Mouse (Mus musculus) intestine, embryonic 14.5 days (tissue): ENCODE measurements around the gene Prkch. TPM values are rescaled to one million over a fixed set of nuclear protein-coding genes. Genes with fewer than 3 reads are reported as not detected.

Source experiments
- ATAC-seq: fragments of 200-750 bp; cut with Nextera tagmentation; replicated peaks from 2 replicates; pipeline ENCODE4 v1.8.0; 2017; ENCODE audit warnings: low read depth, moderate number of reproducible peaks, moderate TSS enrichment, moderate library complexity; ENCODE audit not compliant: low FRiP score, low TSS enrichment
- DNase-seq: peaks from one replicate; pipeline ENCODE4 v3.0.0-alpha.2; 2018; ENCODE audit warnings: low spot score
- H3K27ac ChIP-seq: fragments of 300-500 bp; sonication (generic); 2 replicates; pipeline ENCODE4 v1.5.1; 2014; ENCODE audit warnings: low read depth, mild to moderate bottlenecking, control low read depth
- H3K27me3 ChIP-seq: fragments of 300-500 bp; sonication (generic); replicated peaks from 2 replicates; pipeline ENCODE4 v1.6.1; 2014; ENCODE audit warnings: low read length, control low read depth; ENCODE audit not compliant: control insufficient read depth, insufficient read depth
- H3K36me3 ChIP-seq: fragments of 300-500 bp; sonication (generic); 2 replicates; pipeline ENCODE4 v1.6.1; 2014; ENCODE audit warnings: low read length, control low read depth; ENCODE audit not compliant: control insufficient read depth, insufficient read depth
- H3K4me1 ChIP-seq: fragments of 300-500 bp; sonication (generic); replicated peaks from 2 replicates; pipeline ENCODE4 v1.6.1; 2014; ENCODE audit warnings: low read length, control low read depth, mixed read lengths; ENCODE audit not compliant: control insufficient read depth, insufficient read depth
- H3K4me2 ChIP-seq: fragments of 300-500 bp; sonication (generic); 2 replicates; pipeline ENCODE4 v1.6.1; 2014; ENCODE audit warnings: low read length
- H3K4me3 ChIP-seq: fragments of 300-500 bp; sonication (generic); 2 replicates; pipeline ENCODE4 v1.5.1; 2014; ENCODE audit warnings: low read depth, low read length, control low read depth, mixed read lengths
- H3K9ac ChIP-seq: fragments of 300-500 bp; sonication (generic); 2 replicates; pipeline ENCODE4 v1.6.1; 2014; ENCODE audit warnings: mild to moderate bottlenecking, low read length
- H3K9me3 ChIP-seq: fragments of 300-500 bp; sonication (generic); 2 replicates; pipeline ENCODE4 v1.6.1; 2016; ENCODE audit warnings: low read length, control low read depth; ENCODE audit not compliant: control insufficient read depth
- WGBS: fragments of 180-500 bp; shearing (Covaris S2); extraction: QIAGEN DNeasy Blood & Tissue Kit; methylation state at CpG from one replicate; pipeline ENCODE4 v1.1.7; 2014; 5-methylcytosine and 5-hydroxymethylcytosine counted together
- polyA plus RNA-seq: library from polyadenylated mRNA; unstranded; fragments of >200 nt; fragmentation: Nextera tagmentation; extraction: Ambion mirVana; gene quantifications from 2 replicates; pipeline ENCODE4 v1.2.1, GENCODE M21; 2014

Gene Prkch
- polyA plus RNA-seq, 1 experiment from 2014 or later: 8.0 TPM

- H3K9ac ChIP-seq: 0 out of 2 replicates have a peak overlapping the region, but pooled peaks have one; percentile 13
- 20% methylated on average over 21 of the region's 21 CpGs for WGBS
- H3K4me2 ChIP-seq: peak overlapping the region; percentile 51
- no peaks in the 10 kb centered on the region for H3K9me3 ChIP-seq
- H3K36me3 ChIP-seq: no peaks in the 10 kb centered on the region
- no peak for ATAC-seq
- H3K4me1 ChIP-seq: no peaks in the 10 kb centered on the region
- no peaks in the 10 kb centered on the region; the same call in 1 of the 2 replicates for H3K27me3 ChIP-seq
- H3K4me3 ChIP-seq: peak overlapping the region; percentile 23
- DNase-seq: peak; percentile 66
- H3K27ac ChIP-seq: no peak overlapping the region
Observed at GRCm38 (mm10) chr12:73564795-73565619, 19.6 kb upstream of the Prkch start.

DNA sequence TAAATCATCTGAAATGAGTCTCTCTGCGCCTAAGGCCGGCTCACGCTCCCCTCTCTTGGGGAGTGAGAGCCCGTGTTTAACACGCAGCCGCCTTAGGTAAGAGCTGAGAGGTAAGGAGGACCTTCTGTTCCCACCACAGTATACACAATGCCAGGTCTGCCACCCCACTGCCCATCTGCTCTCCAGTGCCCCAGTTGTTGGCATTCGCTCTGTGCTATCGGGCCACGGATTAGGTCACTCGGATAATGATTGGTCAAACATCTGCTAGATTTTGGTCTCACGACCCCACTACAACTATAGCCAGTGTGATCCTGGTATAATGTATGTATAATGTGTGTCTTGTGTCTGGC is 19.0 kb upstream of the Prkch start:
- ATAC-seq (no peak), DNase-seq (no peak)
- H3K9me3 ChIP-seq: no peaks in the 10 kb centered on the region
- H3K4me2 ChIP-seq: peak overlapping the region; percentile 51
- H3K36me3 ChIP-seq: no peaks in the 10 kb centered on the region
- peak overlapping the region; percentile 23 for H3K4me3 ChIP-seq
- H3K9ac ChIP-seq: no peak overlapping the region
- H3K27ac ChIP-seq: no peak overlapping the region
- 62% methylated on average over 11 of the region's 11 CpGs for WGBS
- no peaks in the 10 kb centered on the region for H3K4me1 ChIP-seq
- H3K27me3 ChIP-seq: no peaks in the 10 kb centered on the region; the same call in 1 of the 2 replicates

DNA sequence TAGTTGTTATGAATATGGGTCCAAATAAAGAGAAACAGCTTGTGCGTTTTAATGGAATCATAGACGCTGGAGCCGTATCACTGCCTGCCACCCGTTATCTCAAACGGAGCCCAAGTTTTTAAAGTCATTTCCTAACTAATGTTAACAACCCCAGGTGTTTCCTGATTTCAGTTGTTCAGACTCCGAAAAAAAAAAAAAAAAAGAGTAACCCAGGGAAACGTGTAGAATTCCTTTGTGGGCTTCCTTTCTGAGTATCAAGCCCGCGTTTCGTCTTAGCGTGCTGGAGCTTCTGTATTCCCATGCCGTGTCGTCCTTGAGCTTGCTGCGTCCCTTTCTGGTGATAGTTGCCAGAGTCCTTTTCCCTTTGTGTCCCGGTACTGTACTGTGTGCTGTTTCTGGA is 10.0 kb upstream of the Prkch start:
- Histone ChIP-seq H3K4me1 (no peaks in the 10 kb centered on the region), H3K36me3 (no peaks in the 10 kb centered on the region), H3K9ac (no peak overlapping the region), H3K9me3 (no peaks in the 10 kb centered on the region), H3K4me2 (no peak overlapping the region), H3K4me3 (no peak overlapping the region), H3K27me3 (no peaks in the 10 kb centered on the region; the same call in 1 of the 2 replicates), H3K27ac (no peak overlapping the region)
- DNase-seq (no peak), ATAC-seq (no peak)
- 72% methylated on average over 15 of the region's 15 CpGs for WGBS

DNA sequence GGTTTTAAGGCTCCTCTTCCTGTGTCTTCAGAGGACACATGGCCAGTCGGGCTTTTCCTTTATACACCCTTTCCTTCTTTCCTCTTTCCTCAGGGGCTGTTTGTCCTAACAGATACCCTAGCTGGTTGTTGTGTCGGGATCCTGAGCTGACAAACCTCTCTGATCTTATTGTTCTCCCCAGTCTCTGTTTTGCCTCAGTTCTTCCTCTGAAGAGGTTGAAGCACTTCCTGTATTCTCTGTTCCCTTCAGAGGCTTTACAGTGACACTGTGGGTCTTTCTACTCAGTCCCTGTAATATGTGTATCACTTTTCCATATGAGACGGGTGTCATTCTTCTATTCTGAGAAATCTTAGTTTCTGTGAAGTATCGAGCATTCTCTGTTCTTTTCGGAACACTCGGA is 6.5 kb upstream of the Prkch start:
- H3K9ac ChIP-seq: no peak overlapping the region
- no peak for DNase-seq
- no peaks in the 10 kb centered on the region; the same call in 1 of the 2 replicates for H3K27me3 ChIP-seq
- H3K9me3 ChIP-seq: no peaks in the 10 kb centered on the region
- H3K4me3 ChIP-seq: no peak overlapping the region
- no peak for ATAC-seq
- no peaks in the 10 kb centered on the region for H3K36me3 ChIP-seq
- WGBS: 68% methylated on average over 6 of the region's 6 CpGs
- H3K4me1 ChIP-seq: no peaks in the 10 kb centered on the region
- no peak overlapping the region for H3K27ac ChIP-seq
- no peak overlapping the region for H3K4me2 ChIP-seq

DNA sequence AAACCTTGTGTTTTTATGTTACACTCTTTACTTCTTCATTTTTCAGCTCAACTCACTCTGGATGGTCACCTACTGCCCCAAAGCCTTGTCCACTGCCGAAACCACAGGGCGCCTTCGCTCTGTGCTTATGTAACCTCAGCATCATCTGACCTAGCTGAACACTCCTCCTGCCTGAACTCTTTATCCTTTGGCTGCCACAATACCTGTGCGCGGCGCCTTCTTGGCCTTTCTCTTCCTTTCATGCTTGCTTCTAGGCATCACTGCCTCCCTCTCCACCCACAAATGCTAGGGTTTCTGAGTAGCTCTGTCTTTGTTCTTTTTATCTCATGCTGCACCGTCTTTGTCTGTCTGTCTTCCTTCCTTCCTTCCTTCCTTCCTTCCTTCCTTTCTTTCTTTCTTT is 3.8 kb upstream of the Prkch start:
- H3K4me3 ChIP-seq: no peak overlapping the region
- ATAC-seq: no peak
- H3K27me3 ChIP-seq: peaks cover 1% of the 10 kb centered on the region; the same call in 1 of the 2 replicates
- WGBS: 85% methylated on average over 7 of the region's 7 CpGs
- no peak overlapping the region for H3K4me2 ChIP-seq
- no peak overlapping the region for H3K9ac ChIP-seq
- no peak overlapping the region for H3K27ac ChIP-seq
- DNase-seq: no peak
- H3K4me1 ChIP-seq: 0 out of 2 replicates have a peak, but pooled peaks cover 2% of the 10 kb centered on the region
- H3K36me3 ChIP-seq: no peaks in the 10 kb centered on the region
- H3K9me3 ChIP-seq: no peaks in the 10 kb centered on the region

- no peaks in the 10 kb centered on the region for H3K9me3 ChIP-seq
- 75% methylated on average over 9 of the region's 9 CpGs for WGBS
- no peak for DNase-seq
- 0 out of 2 replicates have a peak overlapping the region, but pooled peaks have one; percentile 91 for H3K4me2 ChIP-seq
- H3K36me3 ChIP-seq: no peaks in the 10 kb centered on the region
- peak overlapping the region; percentile 23; the same call in 1 of the 2 replicates for H3K27ac ChIP-seq
- H3K9ac ChIP-seq: no peak overlapping the region
- no peak overlapping the region for H3K4me3 ChIP-seq
- no peak for ATAC-seq
- H3K27me3 ChIP-seq: peaks cover 11% of the 10 kb centered on the region; the same call in 1 of the 2 replicates
- H3K4me1 ChIP-seq: peaks cover 2% of the 10 kb centered on the region; the same call in 1 of the 2 replicates
Observed at GRCm38 (mm10) chr12:73583318-73583717, 1.3 kb upstream of the Prkch start.

DNA sequence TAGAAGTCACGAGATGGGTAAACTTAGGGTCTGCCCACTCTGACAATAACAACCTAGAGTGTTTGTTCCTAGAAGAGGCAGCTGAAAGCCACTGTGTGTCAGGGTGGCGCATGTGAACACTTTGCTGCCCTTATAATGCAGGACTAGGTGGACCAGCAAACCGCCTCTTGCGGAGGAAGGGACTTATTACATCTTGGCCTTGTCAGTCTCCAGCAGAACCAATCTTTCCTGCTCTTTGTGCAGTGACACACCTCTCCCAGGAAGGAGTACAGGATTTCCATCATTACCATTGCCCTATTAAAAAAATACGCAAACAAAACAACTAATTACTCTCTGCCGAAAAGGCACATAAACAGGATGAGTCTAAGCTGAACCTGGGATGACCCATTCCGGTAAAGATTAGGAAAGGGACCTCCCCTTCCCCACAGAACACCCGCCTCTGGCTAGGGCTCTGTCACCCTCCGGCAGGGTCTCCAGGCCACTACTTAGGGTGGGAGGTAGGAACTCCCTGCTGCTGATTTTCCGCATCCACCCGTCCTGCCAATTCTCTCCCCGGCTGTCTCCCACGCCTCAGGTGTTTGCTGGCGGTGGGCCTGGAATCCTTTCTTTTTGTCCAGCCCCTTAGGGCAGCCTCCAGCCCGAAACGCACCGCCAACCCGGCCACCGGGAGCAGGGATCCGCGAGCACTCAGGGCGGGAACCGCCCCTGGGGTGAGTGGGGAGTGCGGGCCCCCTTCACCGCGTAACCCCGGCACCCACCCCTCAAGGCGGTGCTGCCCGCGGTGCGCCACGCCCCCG is 585 bp upstream of the Prkch start:
- WGBS: 6% methylated on average over 32 of the region's 33 CpGs
- DNase-seq (peak; percentile 82), ATAC-seq (peak; percentile 58; the same call in 1 of the 2 replicates)
- Histone ChIP-seq H3K36me3 (no peaks in the 10 kb centered on the region), H3K27me3 (peaks cover 11% of the 10 kb centered on the region; the same call in 1 of the 2 replicates), H3K4me2 (peak overlapping the region; percentile 91), H3K9ac (peak overlapping the region; percentile 76), H3K4me3 (peak overlapping the region; percentile 68), H3K4me1 (peaks cover 2% of the 10 kb centered on the region; the same call in 1 of the 2 replicates), H3K9me3 (no peaks in the 10 kb centered on the region), H3K27ac (peak overlapping the region; percentile 65; the same call in 1 of the 2 replicates)

GRCm38 (mm10) chr12:73585241-73585801 is 725 bp downstream of the Prkch start:
- peaks cover 2% of the 10 kb centered on the region; the same call in 1 of the 2 replicates for H3K4me1 ChIP-seq
- no peaks in the 10 kb centered on the region for H3K36me3 ChIP-seq
- peak; percentile 78 for DNase-seq
- peak overlapping the region; percentile 68 for H3K4me3 ChIP-seq
- peak overlapping the region; percentile 76 for H3K9ac ChIP-seq
- WGBS: 2% methylated on average over 33 of the region's 33 CpGs
- no peaks in the 10 kb centered on the region for H3K9me3 ChIP-seq
- H3K27me3 ChIP-seq: peaks cover 11% of the 10 kb centered on the region; the same call in 1 of the 2 replicates
- ATAC-seq: peak; percentile 38
- peak overlapping the region; percentile 91 for H3K4me2 ChIP-seq
- peak overlapping the region; percentile 65 for H3K27ac ChIP-seq
